Mouse (Mus musculus) Patski (cell line): Measurements from ENCODE around the gene Prpf6. TPM values are rescaled to one million over a fixed set of nuclear protein-coding genes. Genes with fewer than 3 reads are reported as not detected.

ENCODE experiments used
- ATAC-seq: fragments of 100-300 bp; one replicate; pipeline ENCODE4 v1.8.0; 2021
- CTCF ChIA-PET: fragments of 350-600 bp; sonication (Branson Sonifier 250); formaldehyde crosslinking; loops from one replicate; lab custom pipeline; 2022; ENCODE audit warnings: inconsistent platforms; lab: Charles Lee
- POLR2A ChIA-PET: fragments of 350-600 bp; sonication (Branson Sonifier 250); formaldehyde crosslinking; loops from one replicate; lab custom pipeline; 2022; ENCODE audit warnings: antibody characterized with exemption, inconsistent platforms; lab: Charles Lee
- DNase-seq: peaks from one replicate; pipeline ENCODE4 v3.0.0-alpha.2; 2011; ENCODE audit warnings: low read depth, low spot score
- H3K27me3 ChIP-seq: fragments of 371-371 bp; one replicate; pipeline ENCODE4 v1.5.1; 2021
- CTCF ChIP-seq: fragments of 100-300 bp; IDR thresholded peaks from one replicate; pipeline ENCODE4 v1.5.1; 2021
- in situ Hi-C: fragments of 300-500 bp; cut with MboI; formaldehyde crosslinking; loops from 3 replicates; pipeline ENCODE4 v1.11.1; 2018; ENCODE audit warnings: low pct_unique_long_range_greater_than_20kb, mixed read lengths
- polyA plus RNA-seq: library from polyadenylated mRNA; unstranded; gene quantifications from one replicate; pipeline ENCODE4 v1.2.3, GENCODE M21; 2021

Prpf6 gene
- polyA plus RNA-seq, 1 experiment from 2014 or later: 77.4 TPM

- CTCF ChIA-PET: interaction anchor here (1.0 to 7.8 kb wide), 3 partner anchors 8 to 48 kb away, joined by 3 to 69 read pairs (median 5); no protein-coding TSS in a partner anchor
- TF ChIP-seq CTCF: no peak
- ATAC-seq: no peak
- in situ Hi-C loops: no loop called here
- H3K27me3 ChIP-seq: no peaks in the 10 kb centered on the region
- DNase-seq: no peak
- POLR2A ChIA-PET: interaction anchor here (0.9 kb wide), 1 partner anchor 46 kb away, joined by 3 read pairs; no protein-coding TSS in a partner anchor
Measured at GRCm38 (mm10) chr2:181570921-181571595, 20.6 kb upstream of the Prpf6 start.

- H3K27me3 ChIP-seq: no peaks in the 10 kb centered on the region
- CTCF ChIA-PET: interaction anchor here (1.4 to 7.8 kb wide), 3 partner anchors 7 to 50 kb away, joined by 5 to 69 read pairs (median 10); no protein-coding TSS in a partner anchor
- TF ChIP-seq CTCF: no peak
- in situ Hi-C loops: no loop called here
- POLR2A ChIA-PET: interaction anchor here (0.5 to 0.9 kb wide), 2 partner anchors 47 to 79 kb away, joined by 3 read pairs; partner anchors contain the start of gene Abhd16b
- ATAC-seq (no peak), DNase-seq (no peak)
Measured at GRCm38 (mm10) chr2:181571941-181572670, 19.6 kb upstream of the Prpf6 start.

- DNase-seq: no peak
- in situ Hi-C loops: no loop called here
- no peaks in the 10 kb centered on the region for H3K27me3 ChIP-seq
- ATAC-seq: no peak
- ChIA-PET POLR2A (interaction anchor here (0.8 to 1.6 kb wide), 2 partner anchors 29 to 33 kb away, joined by 3 to 5 read pairs; no protein-coding TSS in a partner anchor), CTCF (interaction anchor here (1.2 to 2.3 kb wide), 2 partner anchors 19 to 51 kb away, joined by 3 to 10 read pairs; no protein-coding TSS in a partner anchor)
- TF ChIP-seq CTCF: no peak
Measured at GRCm38 (mm10) chr2:181572921-181573920, 18.4 kb upstream of the Prpf6 start.

GRCm38 (mm10) chr2:181573961-181574360 is 17.7 kb upstream of the Prpf6 start:
- POLR2A ChIA-PET: interaction anchor here (0.8 to 1.6 kb wide), 2 partner anchors 30 to 33 kb away, joined by 3 to 5 read pairs; no protein-coding TSS in a partner anchor

GRCm38 (mm10) chr2:181574921-181575545 is 16.6 kb upstream of the Prpf6 start:
- no peaks in the 10 kb centered on the region for H3K27me3 ChIP-seq
- no peak for DNase-seq
- ChIA-PET POLR2A (no interaction called here), CTCF (no interaction called here)
- no peak for TF ChIP-seq CTCF
- ATAC-seq: no peak
- in situ Hi-C loops: loop anchor here (5.0 to 25.0 kb wide), 2 partner anchors 183 to 1363 kb away; no protein-coding TSS in a partner anchor

More at GRCm38 (mm10) chr2:181573961-181574360, 17.7 kb upstream of the Prpf6 start:
- in situ Hi-C loops: no loop called here
- H3K27me3 ChIP-seq: no peaks in the 10 kb centered on the region
- DNase-seq (no peak), ATAC-seq (no peak)
- no peak for TF ChIP-seq CTCF
- CTCF ChIA-PET: interaction anchor here (1.2 to 2.3 kb wide), 2 partner anchors 20 to 51 kb away, joined by 3 to 10 read pairs; no protein-coding TSS in a partner anchor

GRCm38 (mm10) chr2:181576613-181577012 is 15.1 kb upstream of the Prpf6 start:
- H3K27me3 ChIP-seq: no peaks in the 10 kb centered on the region
- in situ Hi-C loops: loop anchor here (5.0 to 25.0 kb wide), 2 partner anchors 184 to 1364 kb away; no protein-coding TSS in a partner anchor
- ChIA-PET CTCF (interaction anchor here (1.9 to 6.9 kb wide), 2 partner anchors 8 to 54 kb away, joined by 10 to 69 read pairs; no protein-coding TSS in a partner anchor), POLR2A (interaction anchor here (1.2 kb wide), 1 partner anchor 54 kb away, joined by 4 read pairs; no protein-coding TSS in a partner anchor)
- ATAC-seq (no peak), DNase-seq (no peak)
- no peak for TF ChIP-seq CTCF

GRCm38 (mm10) chr2:181577126-181577525 is 14.5 kb upstream of the Prpf6 start:
- in situ Hi-C loops: loop anchor here (5.0 to 25.0 kb wide), 2 partner anchors 185 to 1365 kb away; no protein-coding TSS in a partner anchor
- ChIA-PET CTCF (interaction anchor here (0.9 to 6.9 kb wide), 4 partner anchors 9 to 166 kb away, joined by 3 to 69 read pairs (median 9); no protein-coding TSS in a partner anchor), POLR2A (interaction anchor here (1.2 kb wide), 1 partner anchor 55 kb away, joined by 4 read pairs; no protein-coding TSS in a partner anchor)
- ATAC-seq (no peak), DNase-seq (no peak)
- no peaks in the 10 kb centered on the region for H3K27me3 ChIP-seq
- TF ChIP-seq CTCF: no peak

- in situ Hi-C loops: loop anchor here (5.0 to 25.0 kb wide), 2 partner anchors 186 to 1366 kb away; no protein-coding TSS in a partner anchor
- no peak for DNase-seq
- TF ChIP-seq CTCF: no peak
- no peak for ATAC-seq
- CTCF ChIA-PET: interaction anchor here (0.9 to 6.9 kb wide), 4 partner anchors 10 to 167 kb away, joined by 3 to 69 read pairs (median 9); no protein-coding TSS in a partner anchor
- POLR2A ChIA-PET: interaction anchor here (1.2 to 2.0 kb wide), 3 partner anchors 9 to 56 kb away, joined by 3 to 9 read pairs (median 4); no protein-coding TSS in a partner anchor
- H3K27me3 ChIP-seq: no peaks in the 10 kb centered on the region
Measured at GRCm38 (mm10) chr2:181577981-181578581, 13.6 kb upstream of the Prpf6 start.
